Mouse (Mus musculus) central nervous system, embryonic 11.5 days (tissue): ENCODE results near the gene Olfr183. TPM values are rescaled to one million over a fixed set of nuclear protein-coding genes. Genes with fewer than 3 reads are reported as not detected.

ENCODE experiments used
- polyA plus RNA-seq: library from polyadenylated mRNA; depleted of rRNA; stranded (reverse); fragments of >200 nt; gene quantifications from 2 replicates; pipeline ENCODE4 v1.2.3, GENCODE M21; 2012; rRNA removed

Olfr183 gene
- not detected in 2 replicates for polyA plus RNA-seq

GRCm38 (mm10) chr16:58995057-58995456 is at the start of gene Olfr183:
Gene Olfr183, plus strand, starts transcription at chr16:58995357.

GRCm38 (mm10) chr16:59030191-59030590 is 35.0 kb downstream of the Olfr183 start, which contains the start of gene Olfr186:
Gene Olfr186, minus strand, starts transcription at chr16:59030291.

GRCm38 (mm10) chr16:59039710-59040109 is 44.6 kb downstream of the Olfr183 start, which contains the start of gene Olfr187:
Gene Olfr187, minus strand, starts transcription at chr16:59039767.

Other genes with a start within 250 kb of the Olfr183 start
- not detected in 2 replicates for gene Olfr172, start 232.2 kb upstream of the Olfr183 start, polyA plus RNA-seq
- gene Olfr173, start 195.1 kb upstream of the Olfr183 start, polyA plus RNA-seq, result not detected in 2 replicates
- gene Olfr175-ps1, start 168.6 kb upstream of the Olfr183 start, polyA plus RNA-seq, result not detected in 2 replicates
- gene Olfr177, start 120.6 kb upstream of the Olfr183 start, polyA plus RNA-seq, result not detected in 2 replicates
- not detected in 2 replicates for gene Olfr178, start 103.3 kb upstream of the Olfr183 start, polyA plus RNA-seq
- gene Olfr181, start 66.6 kb upstream of the Olfr183 start, polyA plus RNA-seq, result not detected in 2 replicates
- not detected in 2 replicates for gene Olfr180, start 66.0 kb upstream of the Olfr183 start, polyA plus RNA-seq
- not detected in 2 replicates for gene Olfr186, start 34.9 kb downstream of the Olfr183 start, polyA plus RNA-seq
- gene Olfr187, start 44.4 kb downstream of the Olfr183 start, polyA plus RNA-seq, result not detected in 2 replicates
- gene Olfr190, start 82.6 kb downstream of the Olfr183 start, polyA plus RNA-seq, result not detected in 2 replicates
- not detected in 2 replicates for gene Olfr191, start 94.5 kb downstream of the Olfr183 start, polyA plus RNA-seq
- gene Olfr193, start 116.5 kb downstream of the Olfr183 start, polyA plus RNA-seq, result not detected in 2 replicates
- gene Olfr194, start 125.7 kb downstream of the Olfr183 start, polyA plus RNA-seq, result not detected in 2 replicates
- not detected in 2 replicates for gene Olfr195, start 151.7 kb downstream of the Olfr183 start, polyA plus RNA-seq
- gene Olfr196, start 175.1 kb downstream of the Olfr183 start, polyA plus RNA-seq, result not detected in 2 replicates
- gene Olfr198, start 208.2 kb downstream of the Olfr183 start, polyA plus RNA-seq, result not detected in 2 replicates
- gene Olfr199, start 224.4 kb downstream of the Olfr183 start, polyA plus RNA-seq, result not detected in 2 replicates